Mouse (Mus musculus): ENCODE results near the gene Oas2. TPM values are rescaled to one million over a fixed set of nuclear protein-coding genes. Genes with fewer than 3 reads are reported as not detected.
"Not testable (repeated sequence)": the region's sequence is repeated elsewhere in the genome, so short reads cannot be mapped to it uniquely, and the experiment has no call there.

The Oas2 gene
- 0.08 and 0.14 TPM in 2 replicates for polyA plus RNA-seq (2015; fragmentation: Nextera tagmentation; extraction: Ambion mirVana)

DNA sequence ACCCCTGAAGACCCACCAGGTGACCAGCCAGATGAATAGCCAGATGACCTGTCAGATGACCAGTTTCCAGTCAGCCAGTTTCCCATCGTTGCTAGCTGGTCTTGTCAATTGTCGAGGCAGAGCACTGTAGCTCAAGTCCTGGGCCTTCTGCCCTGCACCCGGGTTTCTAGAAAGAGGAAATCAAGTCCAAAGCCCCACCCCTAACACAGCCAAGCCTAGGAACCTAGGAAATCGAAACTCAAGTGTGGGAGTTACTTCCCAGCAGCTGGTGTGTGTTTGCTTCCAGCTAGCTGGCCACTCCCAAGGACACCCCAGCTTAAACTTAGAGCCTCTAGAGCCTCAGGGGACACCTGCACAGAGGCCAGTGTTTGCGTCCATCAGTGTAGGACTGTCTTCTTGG lies at the start of gene Oas2:
Gene Oas2, minus strand, starts transcription at position 166 of the 400 bp plus-strand sequence.
- no peak within 1 kb of the TSS for H3K4me3 ChIP-seq
- no peak within 1 kb of the TSS for H3K27ac ChIP-seq (replicated peaks)
- H3K27me3 ChIP-seq = no peaks in the 10 kb centered on the region
- no peak within 1 kb of the TSS for H3K4me2 ChIP-seq (replicated peaks)
- no peaks in the 10 kb centered on the region for H3K9me3 ChIP-seq
- H3K9ac ChIP-seq (replicated peaks) = no peak within 1 kb of the TSS
- 75% methylated on average over 5 of the region's 5 CpGs for WGBS
- no peaks in the 10 kb centered on the region for H3K36me3 ChIP-seq
- ATAC-seq (replicated peaks) = no peak
- H3K4me1 ChIP-seq = no peaks in the 10 kb centered on the region

DNA sequence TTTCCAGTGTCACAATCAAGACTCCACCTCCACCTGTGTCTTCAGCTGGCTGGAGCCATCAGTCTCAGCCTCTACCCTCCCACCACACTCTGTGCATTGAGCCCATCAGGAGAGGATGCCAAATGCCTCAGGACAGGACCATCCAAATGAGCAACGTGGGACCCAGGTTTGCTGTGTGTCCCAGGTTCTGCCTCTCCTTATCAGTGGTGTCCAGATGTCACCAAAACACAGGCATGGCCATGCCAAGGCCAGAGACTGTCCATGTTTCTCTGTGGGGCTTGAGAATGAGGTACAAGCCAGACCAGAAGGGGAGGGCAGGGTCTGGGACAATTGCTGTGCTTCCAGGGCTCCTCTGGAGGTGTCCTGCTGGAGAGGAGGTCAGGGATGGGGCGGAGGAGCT lies 49.3 kb upstream of the Oas2 start:
- H3K9ac ChIP-seq (replicated peaks); H3K4me3 ChIP-seq; H3K27ac ChIP-seq (replicated peaks); H3K27me3 ChIP-seq; ATAC-seq (replicated peaks); H3K9me3 ChIP-seq; H3K4me2 ChIP-seq (replicated peaks); H3K4me1 ChIP-seq; H3K36me3 ChIP-seq: not testable (repeated sequence)
- 76% methylated on average over 2 of the region's 2 CpGs for WGBS

DNA sequence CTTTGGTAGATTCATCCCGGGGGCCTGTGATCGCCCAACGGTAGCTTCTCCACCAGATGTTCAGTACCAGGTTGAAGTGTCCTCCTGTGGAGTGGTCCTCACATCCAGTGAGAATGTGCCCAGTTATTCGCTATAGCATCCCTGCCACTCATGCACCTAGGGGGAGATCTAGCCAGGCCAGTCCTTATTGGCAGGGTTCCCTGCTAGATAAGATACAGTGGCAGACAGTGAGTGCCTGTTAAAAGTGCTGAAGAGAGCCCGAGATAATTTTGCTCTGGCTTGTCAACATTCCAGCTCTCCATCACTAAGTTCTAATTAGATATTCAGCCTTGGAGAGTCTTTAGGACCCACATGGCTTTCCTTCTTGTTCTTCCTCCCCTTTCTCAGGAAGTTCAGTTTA lies 48.5 kb upstream of the Oas2 start:
- not testable (repeated sequence) for H3K4me3 ChIP-seq; H3K27me3 ChIP-seq; H3K4me2 ChIP-seq (replicated peaks); H3K9ac ChIP-seq (replicated peaks); H3K9me3 ChIP-seq; ATAC-seq (replicated peaks); H3K36me3 ChIP-seq; H3K4me1 ChIP-seq; H3K27ac ChIP-seq (replicated peaks)
- WGBS = 69% methylated on average over 5 of the region's 5 CpGs

DNA sequence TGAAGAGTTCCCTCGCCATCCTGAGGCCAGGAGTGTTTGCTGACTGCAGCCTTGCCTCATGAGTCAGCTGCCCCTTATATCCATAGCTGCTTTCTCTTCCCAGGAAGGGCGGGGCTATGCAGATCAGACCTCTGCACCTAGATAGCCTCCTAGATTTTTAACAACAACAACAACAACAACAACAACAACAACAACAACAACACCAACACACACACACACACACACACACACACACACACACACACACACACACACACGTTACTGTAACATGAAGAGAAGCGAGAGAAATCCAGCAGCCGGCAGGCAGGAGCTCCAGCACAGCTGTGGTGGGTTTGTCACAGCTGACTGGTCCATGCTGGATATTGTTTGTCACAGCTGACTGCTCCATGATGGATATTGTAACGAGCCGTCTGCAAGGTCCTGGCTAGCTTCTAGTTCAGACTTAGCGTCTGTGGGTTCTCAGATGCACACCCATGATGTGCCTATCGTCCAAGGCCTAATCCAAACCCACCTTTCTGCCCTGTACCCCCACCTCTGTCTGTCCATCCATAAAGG lies 45.9 kb upstream of the Oas2 start, which contains the start of gene Oas1e:
Gene Oas1e, minus strand, starts transcription at position 51 of the 555 bp plus-strand sequence.
- not testable (repeated sequence) for H3K4me3 ChIP-seq; H3K9me3 ChIP-seq; H3K9ac ChIP-seq (replicated peaks); H3K4me1 ChIP-seq; H3K27ac ChIP-seq (replicated peaks); H3K36me3 ChIP-seq; ATAC-seq (replicated peaks); H3K27me3 ChIP-seq; H3K4me2 ChIP-seq (replicated peaks)
- 58% methylated on average over 9 of the region's 9 CpGs for WGBS

DNA sequence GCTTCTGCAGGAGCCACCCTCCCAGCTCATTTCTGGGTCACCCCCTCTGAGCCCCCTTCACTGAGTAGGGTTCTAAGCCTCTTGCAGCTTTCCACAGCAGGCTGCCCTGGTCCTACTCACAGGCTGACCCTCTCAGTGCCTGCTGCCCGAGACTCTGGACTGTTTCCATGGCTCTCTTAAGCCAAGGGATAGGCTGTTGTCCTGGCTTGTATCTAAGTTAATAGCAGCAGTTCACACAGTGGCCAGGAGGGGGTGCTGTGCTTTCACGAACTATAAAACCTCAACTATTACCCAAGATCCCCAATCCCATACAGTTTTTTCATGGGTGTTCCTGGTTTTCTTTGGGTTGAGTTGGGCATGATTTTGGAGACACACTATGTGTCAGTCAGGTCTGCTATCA lies 43.4 kb upstream of the Oas2 start:
- H3K9ac ChIP-seq (replicated peaks) = no peak overlapping the region
- no peaks in the 10 kb centered on the region for H3K9me3 ChIP-seq
- no peak for ATAC-seq (replicated peaks)
- no peak overlapping the region for H3K27ac ChIP-seq (replicated peaks)
- H3K36me3 ChIP-seq = no peaks in the 10 kb centered on the region
- no peaks in the 10 kb centered on the region for H3K27me3 ChIP-seq
- H3K4me1 ChIP-seq = no peaks in the 10 kb centered on the region
- 18% methylated on average over 2 of the region's 2 CpGs for WGBS
- no peak overlapping the region for H3K4me3 ChIP-seq
- H3K4me2 ChIP-seq (replicated peaks) = no peak overlapping the region

DNA sequence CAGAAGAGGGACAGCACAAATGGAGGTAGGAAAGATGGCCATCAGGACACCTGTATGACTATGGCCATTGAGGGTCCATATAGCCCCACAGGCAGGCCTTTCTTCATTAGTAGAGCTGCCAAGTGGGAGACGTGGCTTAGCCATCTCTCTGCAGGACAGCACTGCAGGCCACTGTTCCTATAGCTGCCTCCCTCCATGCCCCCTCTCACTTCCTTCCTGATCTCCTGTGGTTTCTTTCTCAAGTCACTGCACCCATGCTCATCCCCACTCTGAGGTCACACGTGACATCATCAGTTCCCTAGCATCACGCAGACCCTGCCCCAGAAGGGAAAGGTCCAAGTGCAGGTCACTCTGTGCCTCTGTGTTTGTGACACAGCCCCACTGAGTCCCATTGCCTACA lies 37.4 kb upstream of the Oas2 start:
- ATAC-seq (replicated peaks) = no peak

DNA sequence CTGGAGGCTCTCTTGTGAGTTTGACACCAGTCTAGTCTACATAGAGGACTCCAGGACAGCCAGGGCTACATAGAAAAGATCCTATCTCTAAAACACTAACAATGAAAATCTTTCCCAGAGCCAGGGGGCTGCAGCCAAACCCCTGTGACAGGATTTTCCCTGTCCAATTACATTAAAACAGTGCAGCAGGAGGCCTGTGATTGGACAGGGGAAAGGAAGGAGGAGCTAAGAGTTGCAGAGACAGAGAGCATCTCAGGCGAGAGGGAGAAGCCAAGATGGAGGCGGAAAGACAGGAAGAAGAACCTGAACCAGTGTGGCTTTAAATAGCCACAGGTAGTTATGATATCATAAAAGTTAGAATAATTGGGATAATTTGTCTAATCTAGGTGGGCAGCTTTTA lies 32.8 kb upstream of the Oas2 start:
- no peak for ATAC-seq (replicated peaks)
- Histone ChIP-seq H3K4me2 (replicated peaks) (no peak overlapping the region), H3K4me3 (no peak overlapping the region), H3K4me1 (no peaks in the 10 kb centered on the region), H3K27me3 (no peaks in the 10 kb centered on the region), H3K27ac (replicated peaks) (no peak overlapping the region), H3K36me3 (no peaks in the 10 kb centered on the region), H3K9me3 (no peaks in the 10 kb centered on the region), H3K9ac (replicated peaks) (no peak overlapping the region)
- WGBS = 68% methylated on average over 2 of the region's 2 CpGs

More for the DNA sequence above, 37.4 kb upstream of the Oas2 start:
- H3K27me3 ChIP-seq = no peaks in the 10 kb centered on the region
- H3K4me3 ChIP-seq = no peak overlapping the region
- H3K27ac ChIP-seq (replicated peaks) = no peak overlapping the region
- no peaks in the 10 kb centered on the region for H3K9me3 ChIP-seq
- no peak overlapping the region for H3K4me2 ChIP-seq (replicated peaks)
- 78% methylated on average over 3 of the region's 3 CpGs for WGBS
- no peaks in the 10 kb centered on the region for H3K4me1 ChIP-seq
- no peak overlapping the region for H3K9ac ChIP-seq (replicated peaks)
- no peaks in the 10 kb centered on the region for H3K36me3 ChIP-seq

DNA sequence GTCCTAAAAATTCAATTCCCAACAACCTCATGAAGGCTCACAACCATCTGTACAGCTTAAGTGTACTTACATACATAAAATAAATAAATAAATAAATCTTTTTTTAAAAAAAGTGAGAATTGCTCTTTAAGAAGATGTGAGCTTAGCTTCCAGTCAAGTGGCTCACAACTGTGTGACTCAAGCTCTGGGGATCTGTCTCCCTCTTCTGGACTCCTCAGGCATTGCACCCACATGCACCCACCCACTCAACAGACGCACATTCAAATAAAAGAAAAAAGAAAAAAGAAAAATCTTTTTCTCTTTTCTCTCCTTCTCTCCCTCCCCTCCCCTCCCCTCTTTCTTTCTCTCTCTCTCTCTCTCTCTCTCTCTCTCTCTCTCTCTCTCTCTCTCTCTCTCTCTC lies 32.0 kb upstream of the Oas2 start:
- Histone ChIP-seq H3K9me3 (no peaks in the 10 kb centered on the region), H3K9ac (replicated peaks) (no peak overlapping the region), H3K4me3 (no peak overlapping the region), H3K36me3 (no peaks in the 10 kb centered on the region), H3K27me3 (no peaks in the 10 kb centered on the region), H3K4me2 (replicated peaks) (no peak overlapping the region), H3K4me1 (no peaks in the 10 kb centered on the region), H3K27ac (replicated peaks) (no peak overlapping the region)
- 78% methylated on average over 1 of the region's 1 CpGs for WGBS
- no peak for ATAC-seq (replicated peaks)

DNA sequence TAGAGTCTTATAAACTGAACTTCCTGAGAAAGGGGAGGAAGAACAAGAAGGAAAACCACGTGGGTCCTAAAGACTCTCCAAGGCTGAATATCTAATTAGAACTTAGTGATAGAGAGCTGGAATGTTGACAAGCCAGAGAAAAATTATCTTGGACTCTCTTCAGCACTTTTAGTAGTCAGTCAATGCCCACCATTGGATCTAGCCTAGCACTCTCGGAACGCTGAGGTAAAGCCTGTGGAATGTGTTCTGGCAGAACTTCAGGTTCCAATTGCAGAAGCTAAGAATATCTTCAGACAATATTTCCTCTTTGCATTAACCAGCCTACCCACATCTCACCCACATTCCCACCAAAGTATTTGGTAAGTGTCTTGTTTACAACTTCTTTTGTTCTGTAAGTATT lies 30.3 kb upstream of the Oas2 start:
- 56% methylated on average over 3 of the region's 3 CpGs for WGBS
- Histone ChIP-seq H3K4me1 (no peaks in the 10 kb centered on the region), H3K4me2 (replicated peaks) (no peak overlapping the region), H3K4me3 (no peak overlapping the region), H3K9ac (replicated peaks) (no peak overlapping the region), H3K27ac (replicated peaks) (no peak overlapping the region), H3K27me3 (no peaks in the 10 kb centered on the region), H3K9me3 (no peaks in the 10 kb centered on the region), H3K36me3 (no peaks in the 10 kb centered on the region)
- no peak for ATAC-seq (replicated peaks)

DNA sequence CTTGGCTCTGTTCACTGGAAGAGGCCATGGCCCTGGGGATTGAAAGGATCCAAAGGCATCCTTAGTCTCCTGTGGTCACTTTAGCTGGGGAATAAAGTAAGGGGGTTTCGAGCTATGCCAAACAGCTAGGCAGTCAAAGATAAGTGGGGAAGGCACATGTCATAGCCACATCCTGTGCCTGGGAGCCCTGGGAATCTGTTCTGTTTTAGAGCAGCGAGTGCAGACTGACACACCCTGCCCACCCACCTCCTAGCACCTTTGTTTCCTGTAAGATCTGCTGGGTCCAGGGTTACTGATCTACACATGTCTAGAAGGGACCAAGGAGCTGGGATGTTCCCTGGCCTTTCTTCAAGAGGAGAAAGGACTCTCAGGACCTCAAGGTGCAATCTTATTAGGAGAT lies 29.3 kb upstream of the Oas2 start:
- H3K36me3 ChIP-seq = no peaks in the 10 kb centered on the region
- H3K9ac ChIP-seq (replicated peaks) = no peak overlapping the region
- WGBS = 72% methylated on average over 2 of the region's 2 CpGs
- no peaks in the 10 kb centered on the region for H3K4me1 ChIP-seq
- no peak overlapping the region for H3K4me2 ChIP-seq (replicated peaks)
- H3K27me3 ChIP-seq = no peaks in the 10 kb centered on the region
- no peak overlapping the region for H3K4me3 ChIP-seq
- H3K27ac ChIP-seq (replicated peaks) = no peak overlapping the region
- no peak for ATAC-seq (replicated peaks)
- H3K9me3 ChIP-seq = no peaks in the 10 kb centered on the region

DNA sequence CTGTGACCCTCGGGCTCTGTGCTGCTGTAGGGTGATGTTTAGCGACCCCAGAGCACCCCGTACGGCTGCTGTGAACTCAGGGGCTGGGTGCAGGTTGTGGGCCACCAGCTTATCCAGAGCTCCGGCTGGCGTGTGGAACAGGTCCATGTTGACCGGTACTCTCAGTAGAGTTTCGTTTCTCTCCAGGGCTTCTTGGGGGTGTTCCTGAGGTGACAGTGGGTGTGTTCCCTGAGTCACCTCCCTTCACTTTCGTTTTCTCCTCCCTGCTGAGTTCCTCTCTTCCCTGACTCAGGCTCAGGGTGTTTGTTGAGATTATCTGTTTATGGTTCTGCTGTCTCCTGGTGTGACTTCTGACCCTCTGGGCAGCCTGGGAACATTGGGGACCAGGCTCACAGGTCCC lies 27.8 kb upstream of the Oas2 start, which contains the start of gene Oas3:
Gene Oas3, minus strand, starts transcription at position 184 of the 400 bp plus-strand sequence.
- H3K4me1 ChIP-seq = no peaks in the 10 kb centered on the region
- no peak for ATAC-seq (replicated peaks)
- H3K9me3 ChIP-seq = no peaks in the 10 kb centered on the region
- 81% methylated on average over 9 of the region's 9 CpGs for WGBS
- H3K27ac ChIP-seq (replicated peaks) = no peak within 1 kb of the TSS
- no peak within 1 kb of the TSS for H3K4me2 ChIP-seq (replicated peaks)
- H3K36me3 ChIP-seq = no peaks in the 10 kb centered on the region
- H3K9ac ChIP-seq (replicated peaks) = no peak within 1 kb of the TSS
- H3K27me3 ChIP-seq = no peaks in the 10 kb centered on the region
- H3K4me3 ChIP-seq = no peak within 1 kb of the TSS

DNA sequence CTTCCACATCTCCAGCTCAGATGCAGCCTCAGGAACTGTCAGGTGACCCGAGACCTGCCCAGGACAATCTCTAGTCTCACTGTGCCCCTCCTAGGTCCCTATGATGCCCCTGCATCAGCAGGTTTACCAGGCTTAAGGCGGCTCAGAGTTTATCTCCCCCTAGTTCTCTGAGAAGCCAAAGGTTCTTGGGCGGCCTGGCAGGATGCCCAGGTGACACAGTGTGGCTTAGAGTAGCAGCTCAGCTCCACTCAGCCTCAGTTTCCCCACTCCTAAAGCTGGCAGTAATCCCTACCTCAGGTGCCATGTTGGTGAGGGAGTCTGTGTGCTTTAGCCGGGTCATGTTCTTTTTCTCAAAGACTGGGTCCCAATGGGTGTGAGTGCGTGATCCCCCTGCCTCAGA lies 27.1 kb upstream of the Oas2 start:
- Histone ChIP-seq H3K27ac (replicated peaks) (no peak overlapping the region), H3K4me3 (no peak overlapping the region), H3K4me1 (no peaks in the 10 kb centered on the region), H3K4me2 (replicated peaks) (no peak overlapping the region), H3K27me3 (no peaks in the 10 kb centered on the region), H3K9ac (replicated peaks) (no peak overlapping the region), H3K9me3 (no peaks in the 10 kb centered on the region), H3K36me3 (no peaks in the 10 kb centered on the region)
- no peak for ATAC-seq (replicated peaks)
- 80% methylated on average over 5 of the region's 5 CpGs for WGBS

DNA sequence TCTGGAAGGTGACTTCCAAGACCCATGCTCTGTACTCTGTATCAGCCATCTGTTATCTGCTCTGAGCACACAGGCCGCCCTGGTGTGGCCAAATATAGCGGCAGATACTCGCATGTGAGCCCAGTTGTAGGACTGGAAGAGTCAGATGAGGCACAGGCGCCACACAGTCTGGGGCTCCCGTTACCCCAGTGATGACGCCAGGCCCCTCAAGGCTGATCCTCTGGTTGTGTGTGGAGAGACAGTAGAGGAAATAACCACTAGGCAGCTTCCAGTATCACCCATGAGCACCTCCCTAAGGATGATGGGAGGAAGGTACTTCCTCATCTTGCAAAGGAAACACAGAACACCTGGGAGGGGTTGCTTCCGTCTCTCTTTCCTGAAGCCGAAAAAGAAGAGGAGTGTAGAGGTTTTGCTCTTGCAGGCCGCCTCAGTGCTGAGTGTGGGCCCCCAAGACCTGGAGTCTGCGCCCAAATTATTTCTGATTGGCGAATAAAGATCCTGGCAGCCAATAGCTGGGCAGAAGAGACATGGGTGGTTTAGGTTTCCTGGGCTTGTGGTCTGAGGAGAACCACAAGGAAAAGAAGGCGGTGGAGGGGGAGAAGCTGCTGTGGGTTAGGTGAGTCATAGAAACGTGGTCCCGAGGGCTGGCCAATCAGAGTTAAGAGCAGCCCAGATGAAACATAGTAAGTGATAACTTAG lies 25.8 kb upstream of the Oas2 start:
- H3K4me1 ChIP-seq = no peaks in the 10 kb centered on the region
- H3K4me3 ChIP-seq = no peak overlapping the region
- WGBS = 84% methylated on average over 14 of the region's 14 CpGs
- no peak overlapping the region for H3K4me2 ChIP-seq (replicated peaks)
- ATAC-seq (replicated peaks) = no peak
- H3K27ac ChIP-seq (replicated peaks) = no peak overlapping the region
- H3K9ac ChIP-seq (replicated peaks) = no peak overlapping the region
- no peaks in the 10 kb centered on the region for H3K9me3 ChIP-seq
- H3K36me3 ChIP-seq = no peaks in the 10 kb centered on the region
- no peaks in the 10 kb centered on the region for H3K27me3 ChIP-seq
